9 mouse cellular contexts compared by ENCODE assay signal in genomic region chr14:22745882-22746480, GRCm38 (mm10).
A peak's percentile ranks its signal among the peaks of the same experiment; 100 is the strongest.
DNase-seq lines count a peak whose midpoint lies in the region; ATAC-seq and TF ChIP-seq lines count a peak whose summit lies in the region.
"Had no signal": no experiment of that assay in that cellular context is flagged by ENCODE, and none has a peak within 500 bp of the region (broad histone marks: within the 10 kb centered on the region; RNA-seq: fewer than 3 reads in every experiment).

No protein-coding gene starts in this region.

- peak overlapping the region; percentile 60; the same call in 1 of the 2 replicates for H3K27ac ChIP-seq in kidney, embryonic 16.5 days (ENCODE audit: low read length)
- peak overlapping the region; percentile 11; the same call in 1 of the 2 replicates for H3K27ac ChIP-seq in heart, embryonic 15.5 days
- 0 out of 2 replicates have a peak overlapping the region, but pooled peaks have one; percentile 4 for H3K27ac ChIP-seq in lung, postnatal 0 days (ENCODE audit: low read length)
- peak overlapping the region; percentile 63; the same call in 1 of the 2 replicates for H3K27ac ChIP-seq in stomach, embryonic 14.5 days (ENCODE audit: low read length)
- H3K27ac ChIP-seq: macrophage had no signal

- H3K27me3 ChIP-seq in kidney, embryonic 16.5 days (ENCODE audit: insufficient read depth, low read length), result no peaks in the 10 kb centered on the region
- no peaks in the 10 kb centered on the region for H3K27me3 ChIP-seq in heart, embryonic 15.5 days
- H3K27me3 ChIP-seq in lung, postnatal 0 days (replicated peaks; ENCODE audit: insufficient read depth, low read length), result no peaks in the 10 kb centered on the region
- H3K27me3 ChIP-seq in stomach, embryonic 14.5 days (ENCODE audit: control insufficient read depth, insufficient read depth, low read length), result no peaks in the 10 kb centered on the region

- no peak for DNase-seq in kidney, adult 8-10 months
- DNase-seq in lung, postnatal 0 days (ENCODE audit: low spot score), result peak; percentile 90
- no peak for DNase-seq in spleen, postnatal 14 days (ENCODE audit: low spot score in 2 of 2)
- no peak for DNase-seq in thymus, postnatal 36 days
- DNase-seq in MN1 (ENCODE audit: low spot score), result no peak

- peak; percentile 33; the same call in 1 of the 2 replicates for TF ChIP-seq CTCF in lung, postnatal 0 days (IDR thresholded peaks at IDR 0.05)

- H3K9ac ChIP-seq in kidney, embryonic 16.5 days (replicated peaks; ENCODE audit: low read length), result 0 out of 2 replicates have a peak overlapping the region, but pooled peaks have one; percentile 23
- H3K9ac ChIP-seq in heart, embryonic 15.5 days, result no peak overlapping the region
- H3K9ac ChIP-seq in lung, postnatal 0 days (replicated peaks; ENCODE audit: low read depth), result no peak overlapping the region
- H3K9ac ChIP-seq in stomach, embryonic 14.5 days (replicated peaks; ENCODE audit: low read depth, low read length), result no peak overlapping the region

- H3K4me3 ChIP-seq in kidney, embryonic 16.5 days (ENCODE audit: low read length), result no peak overlapping the region
- H3K4me3 ChIP-seq in heart, embryonic 15.5 days, result no peak overlapping the region
- H3K4me3 ChIP-seq in lung, postnatal 0 days (ENCODE audit: low read depth, low read length), result no peak overlapping the region
- no peak overlapping the region for H3K4me3 ChIP-seq in stomach, embryonic 14.5 days (ENCODE audit: low read depth, low read length)

- H3K36me3 ChIP-seq in kidney, embryonic 16.5 days (ENCODE audit: insufficient read depth, low read length), result no peaks in the 10 kb centered on the region
- no peaks in the 10 kb centered on the region for H3K36me3 ChIP-seq in heart, embryonic 15.5 days
- no peaks in the 10 kb centered on the region for H3K36me3 ChIP-seq in lung, postnatal 0 days (ENCODE audit: insufficient read depth, low read length)
- no peaks in the 10 kb centered on the region for H3K36me3 ChIP-seq in stomach, embryonic 14.5 days (ENCODE audit: control insufficient read depth, insufficient read depth, low read length)

- 0 out of 2 replicates have a peak, but pooled peaks have one; percentile 27 for ATAC-seq in kidney, embryonic 16.5 days (ENCODE audit: low FRiP score, low TSS enrichment)
- ATAC-seq in heart, embryonic 15.5 days (replicated peaks; ENCODE audit: insufficient number of reproducible peaks, insufficient read depth, low FRiP score, low read depth), result no peak; the same call in 1 of the 2 replicates
- ATAC-seq in lung, postnatal 0 days, result peak; percentile 83
- peak; percentile 58; the same call in 1 of the 2 replicates for ATAC-seq in stomach, embryonic 14.5 days (ENCODE audit: insufficient number of reproducible peaks, insufficient read depth, low FRiP score, low read depth)

- H3K4me2 ChIP-seq in kidney, embryonic 16.5 days (replicated peaks; ENCODE audit: low read depth, low read length), result peak overlapping the region; percentile 25; the same call in 1 of the 2 replicates
- no peak overlapping the region for H3K4me2 ChIP-seq in heart, embryonic 15.5 days
- 0 out of 2 replicates have a peak overlapping the region, but pooled peaks have one; percentile 14 for H3K4me2 ChIP-seq in lung, postnatal 0 days (replicated peaks; ENCODE audit: low read depth, low read length)
- no peak overlapping the region for H3K4me2 ChIP-seq in stomach, embryonic 14.5 days (replicated peaks; ENCODE audit: low read depth, low read length)

- H3K9me3 ChIP-seq in kidney, embryonic 16.5 days (ENCODE audit: low read length), result no peaks in the 10 kb centered on the region
- no peaks in the 10 kb centered on the region for H3K9me3 ChIP-seq in heart, embryonic 15.5 days (replicated peaks)
- no peaks in the 10 kb centered on the region for H3K9me3 ChIP-seq in lung, postnatal 0 days (ENCODE audit: low read length)
- H3K9me3 ChIP-seq in stomach, embryonic 14.5 days (ENCODE audit: control insufficient read depth, low read depth, low read length), result no peaks in the 10 kb centered on the region

- WGBS in kidney, embryonic 16.5 days, result 18% methylated on average over 5 of the region's 5 CpGs
- 21% methylated on average over 5 of the region's 5 CpGs for WGBS in heart, embryonic 15.5 days
- 3% methylated on average over 5 of the region's 5 CpGs for WGBS in lung, postnatal 0 days
- WGBS in stomach, embryonic 14.5 days, result 19% methylated on average over 5 of the region's 5 CpGs

- peaks cover 23% of the 10 kb centered on the region for H3K4me1 ChIP-seq in kidney, embryonic 16.5 days (ENCODE audit: insufficient read depth, low read length)
- peaks cover 16% of the 10 kb centered on the region for H3K4me1 ChIP-seq in heart, embryonic 15.5 days (replicated peaks)
- H3K4me1 ChIP-seq in lung, postnatal 0 days (ENCODE audit: insufficient read depth, low read depth, low read length), result no peaks in the 10 kb centered on the region
- H3K4me1 ChIP-seq in stomach, embryonic 14.5 days (ENCODE audit: control insufficient read depth, insufficient read depth, low read length), result peaks cover 18% of the 10 kb centered on the region

- peak; percentile 66 for TF ChIP-seq EP300 in lung, postnatal 0 days (IDR thresholded peaks at IDR 0.05)

Comparison
In these comparisons a context has a peak if more than half of its experiments do, and no peak if none do; other contexts are left out.
1. H3K27ac ChIP-seq: peak in every context shown above with its lines; median percentile 63 in stomach, embryonic 14.5 days; 60 in kidney, embryonic 16.5 days; 11 in heart, embryonic 15.5 days; 4 in lung, postnatal 0 days.
2. H3K4me2 ChIP-seq: peak in kidney, embryonic 16.5 days (single experiment) and lung, postnatal 0 days (single experiment); none in heart, embryonic 15.5 days (single experiment) and stomach, embryonic 14.5 days (single experiment).